Mouse (Mus musculus): ENCODE results near the gene Fam53b.
"Not testable (repeated sequence)": the region's sequence is repeated elsewhere in the genome, so short reads cannot be mapped to it uniquely, and the experiment has no call there.

Fam53b gene

DNA sequence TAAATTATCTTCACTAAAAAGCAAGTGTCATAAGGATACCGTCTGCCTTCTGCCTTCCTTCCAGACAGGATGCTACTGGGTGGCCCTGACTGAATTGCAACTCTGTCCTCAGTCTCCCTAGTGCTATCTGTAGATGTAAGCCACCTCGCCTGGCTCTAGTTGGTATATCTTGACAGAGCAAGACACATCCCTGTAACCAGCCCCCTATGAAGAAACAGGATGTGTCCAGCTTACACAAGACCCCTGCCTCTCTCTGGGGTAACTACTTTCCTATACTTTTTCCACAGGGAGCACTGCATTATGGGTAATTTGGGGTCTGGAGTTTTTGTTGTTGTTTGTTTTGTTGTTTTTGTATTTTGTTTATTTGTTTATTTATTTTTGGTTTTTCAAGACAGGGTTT lies 137.8 kb downstream of the Fam53b start:
- DNase-seq (ENCODE audit: low spot score) = no peak

DNA sequence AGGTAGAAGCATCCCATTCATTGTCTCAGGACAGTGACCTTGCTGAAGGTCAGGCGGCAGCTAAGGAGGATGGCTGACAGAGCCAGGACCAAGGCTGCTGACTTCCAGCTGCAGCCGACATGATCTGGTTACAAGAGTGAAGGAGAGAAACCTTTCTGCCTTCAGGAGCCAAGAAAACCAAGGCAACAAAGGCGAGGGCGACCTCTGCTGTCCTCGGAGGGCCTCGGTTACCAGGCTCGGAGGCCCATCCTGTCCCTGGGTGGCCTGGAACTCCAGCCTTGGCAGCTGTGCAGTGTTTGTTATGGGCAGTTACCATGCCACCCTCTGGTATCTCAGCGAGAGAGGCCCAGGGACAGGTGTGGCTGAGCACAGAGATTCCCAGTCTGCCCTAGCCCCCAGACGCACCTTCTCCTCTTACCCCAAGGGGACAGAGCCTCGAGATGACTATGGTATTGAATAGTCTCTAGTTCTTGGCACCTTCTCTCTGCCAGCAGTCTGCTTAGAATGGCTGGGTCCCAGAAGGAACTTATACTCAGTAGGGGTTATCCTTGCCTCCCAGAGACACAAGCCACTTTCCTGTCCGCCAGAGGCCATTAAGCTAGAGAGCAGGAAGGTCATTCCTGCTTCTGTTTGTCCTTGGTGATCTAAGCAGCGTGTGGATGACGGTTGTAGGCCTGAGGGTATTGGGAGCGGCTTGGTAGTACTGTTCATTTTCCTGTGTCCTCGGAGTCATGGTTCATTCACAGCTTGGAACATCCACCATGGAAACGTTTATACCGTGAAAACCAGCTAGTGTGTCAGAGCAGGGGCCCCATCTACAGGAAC lies 139.5 kb downstream of the Fam53b start:
- DNase-seq (ENCODE audit: low spot score) = no peak

DNA sequence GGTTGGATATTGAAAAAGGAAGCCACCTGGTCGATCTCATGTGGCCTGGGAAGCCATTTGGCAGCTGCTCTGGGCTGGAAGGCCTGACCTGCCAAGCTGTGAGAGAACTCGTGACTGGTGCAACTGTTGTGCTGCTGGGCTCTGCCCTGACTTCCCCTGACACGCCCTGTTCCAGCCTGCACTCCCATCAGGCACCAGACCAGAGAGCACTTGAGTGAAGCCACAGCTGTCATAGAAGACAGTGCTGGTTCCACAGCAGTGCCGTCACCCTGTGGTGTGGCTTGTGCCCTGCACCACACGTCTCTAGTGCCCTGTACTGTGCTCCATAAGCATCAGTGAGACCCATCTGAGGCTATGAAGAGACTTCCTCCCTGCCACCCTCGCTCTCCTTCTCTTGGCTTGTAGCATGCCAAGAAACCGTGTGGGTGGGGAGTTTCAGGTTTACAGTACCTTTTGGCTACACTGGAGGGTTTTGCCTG lies 141.2 kb downstream of the Fam53b start:
- no peak for DNase-seq (ENCODE audit: low spot score)

DNA sequence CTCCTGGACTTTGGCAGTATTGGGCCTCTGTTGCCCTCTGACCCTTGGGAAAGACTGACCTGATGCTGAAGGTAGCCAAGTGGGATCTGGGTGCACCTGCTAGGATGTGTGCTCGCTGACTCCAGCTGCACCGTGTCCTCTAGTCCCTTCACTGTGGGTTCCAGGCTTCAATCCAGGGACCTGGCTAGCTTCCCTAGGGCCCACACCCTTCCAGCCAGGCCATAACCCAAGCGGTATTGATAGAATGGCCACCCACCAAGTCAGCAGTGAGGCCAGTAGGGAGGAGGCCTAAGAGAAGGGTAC lies 142.9 kb downstream of the Fam53b start:
- DNase-seq (ENCODE audit: low spot score) = no peak

DNA sequence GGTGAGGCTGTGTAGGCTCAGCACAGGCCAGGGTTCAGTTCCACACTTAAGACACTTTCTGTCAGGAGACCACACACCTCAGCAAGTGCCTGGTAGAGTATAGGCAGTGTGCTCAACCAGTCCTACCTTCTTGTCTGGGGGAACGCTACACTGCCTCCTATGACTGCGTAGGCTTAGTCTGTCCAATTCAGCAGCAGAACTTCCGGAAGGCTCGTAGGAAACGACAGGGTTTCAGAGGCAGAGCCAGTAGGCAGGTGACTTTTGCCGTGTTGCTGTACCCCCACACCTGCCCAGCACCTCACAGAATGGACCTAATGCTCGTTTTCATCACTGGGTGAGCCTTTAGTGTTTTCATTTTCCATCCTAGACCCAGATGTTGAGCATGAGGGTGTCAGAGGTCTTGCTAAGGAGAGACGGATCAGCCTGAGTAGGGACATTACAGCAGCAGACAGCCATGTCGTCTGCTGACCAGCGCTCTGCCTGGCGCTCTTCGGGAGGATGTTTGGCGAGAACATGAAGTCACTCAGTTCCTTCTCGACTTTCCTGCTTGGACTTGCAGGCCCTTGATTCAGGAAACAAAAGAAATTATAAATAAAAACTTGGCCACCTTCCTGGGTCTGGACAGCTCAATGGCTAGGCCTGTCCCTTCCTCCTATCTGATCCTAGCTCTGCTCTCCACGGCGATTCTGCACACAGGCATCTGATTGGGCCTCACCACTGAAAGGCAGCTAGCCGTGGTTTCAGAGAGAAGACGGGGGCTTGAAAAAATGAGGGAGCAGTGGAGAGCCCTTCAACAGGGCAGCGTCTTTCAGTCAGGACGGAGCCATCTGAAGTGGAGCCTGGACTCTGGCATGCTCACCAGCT lies 143.5 kb downstream of the Fam53b start:
- no peak for DNase-seq (ENCODE audit: low spot score)

DNA sequence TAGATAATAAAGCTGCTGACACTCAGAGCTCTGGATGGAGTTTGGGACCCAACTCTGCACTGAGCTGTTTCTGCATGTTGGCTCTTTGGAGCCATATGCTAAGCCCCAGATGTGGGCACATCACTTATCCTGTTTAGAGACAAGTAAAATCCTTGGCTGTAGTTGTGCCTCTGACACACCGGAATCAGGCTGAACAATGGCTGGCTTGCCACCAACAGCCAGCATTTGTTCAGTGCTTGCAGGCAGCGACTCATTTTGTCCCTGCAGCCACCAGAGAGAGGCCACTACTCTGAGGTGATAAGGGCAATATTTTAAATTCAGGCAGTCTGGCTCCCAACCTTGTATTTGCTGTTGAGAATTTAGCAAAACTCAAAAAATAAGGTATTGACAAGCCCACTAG lies 145.1 kb downstream of the Fam53b start:
- DNase-seq (ENCODE audit: low spot score) = no peak

DNA sequence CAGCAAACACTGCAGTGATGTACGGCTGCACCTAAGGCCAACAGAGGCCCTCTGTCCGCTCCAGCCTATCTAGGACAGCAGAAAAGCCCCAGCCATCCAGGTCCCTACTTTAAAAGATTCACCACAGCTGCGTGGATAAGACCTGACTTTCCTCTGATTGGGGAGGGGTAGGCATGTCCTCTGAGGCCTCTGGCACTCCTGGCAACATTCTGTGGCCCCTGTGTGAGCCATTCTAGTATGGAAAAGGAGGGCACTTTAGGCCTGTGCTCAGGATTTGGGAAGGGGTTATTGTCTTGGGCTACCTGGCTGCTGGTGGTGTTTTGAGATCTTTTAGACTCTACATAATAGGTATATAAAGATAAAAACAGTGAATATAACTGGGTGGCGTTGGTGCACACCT lies 147.2 kb downstream of the Fam53b start:
- no peak for DNase-seq (ENCODE audit: low spot score)

DNA sequence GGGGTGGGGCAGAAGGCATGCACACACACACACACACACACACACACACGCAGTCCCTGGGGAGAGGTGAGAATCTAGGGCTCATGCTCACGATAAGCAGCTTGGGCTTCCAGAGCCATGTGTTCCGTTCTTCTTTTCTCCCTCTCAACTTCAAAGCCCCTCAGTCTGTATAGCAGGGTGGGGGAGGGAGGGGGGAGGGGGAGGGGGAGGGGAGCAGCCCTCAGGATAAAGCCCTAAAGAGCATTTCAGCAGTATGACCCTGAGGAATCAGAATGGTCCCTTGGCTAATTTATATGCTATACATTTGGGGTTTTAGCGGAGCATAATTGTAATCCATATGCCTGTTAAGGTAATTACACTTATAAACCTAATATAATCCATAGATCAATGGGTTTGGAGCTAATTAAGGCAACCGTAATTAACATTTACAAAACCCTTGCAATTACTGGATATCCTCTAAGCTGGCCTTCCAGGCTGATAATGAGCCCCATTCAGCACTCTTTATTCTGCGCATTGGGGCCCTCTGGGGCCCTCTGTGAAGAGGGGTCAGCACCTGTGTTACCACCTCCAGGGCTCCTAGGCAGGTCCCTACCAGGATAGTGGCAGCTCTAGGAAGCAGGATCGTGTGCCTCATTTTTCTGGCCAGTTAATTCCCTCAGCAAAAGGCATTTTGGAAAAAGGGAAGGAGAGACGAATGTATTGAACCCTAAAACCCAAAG lies 147.9 kb downstream of the Fam53b start:
- DNase-seq (ENCODE audit: low spot score) = no peak

DNA sequence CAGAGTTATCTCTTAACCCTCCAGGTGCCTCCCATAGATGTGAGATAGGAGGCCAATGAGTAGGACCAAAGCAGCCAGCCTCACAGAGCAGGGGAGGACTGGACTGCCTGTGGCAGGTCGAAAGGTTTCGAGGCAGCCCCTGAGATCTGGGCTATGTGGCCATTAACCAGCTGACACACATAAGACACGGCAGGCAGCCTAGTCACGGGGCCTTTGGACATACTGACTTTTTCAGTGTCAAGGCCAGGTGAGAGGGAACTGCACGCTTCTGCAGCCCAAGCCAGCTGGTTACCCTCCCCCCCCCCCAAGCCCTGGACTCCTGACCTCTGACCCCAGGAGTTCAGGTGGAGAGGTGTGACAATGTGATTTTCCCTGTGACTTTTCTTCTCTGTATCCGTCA lies 148.9 kb downstream of the Fam53b start:
- DNase-seq (ENCODE audit: low spot score) = no peak

DNA sequence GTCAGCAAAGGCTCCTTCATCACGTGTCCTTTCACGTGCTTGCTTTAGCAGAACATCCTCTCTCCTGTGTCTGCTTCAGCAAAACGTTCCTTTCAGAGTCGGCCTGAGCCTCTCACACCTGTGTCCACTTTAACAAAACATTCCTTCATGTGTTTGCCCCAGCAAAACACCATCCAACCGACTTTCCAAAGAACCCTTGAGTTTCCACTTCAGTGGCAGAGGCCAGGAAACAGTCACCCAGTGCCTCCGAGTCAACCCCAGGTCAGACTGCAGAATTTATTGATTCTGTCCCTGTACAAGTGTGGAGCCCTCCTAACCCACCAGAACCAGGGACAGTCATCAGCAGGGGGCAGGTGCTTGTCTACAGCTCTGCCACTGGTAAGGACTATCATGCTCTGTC lies 150.9 kb downstream of the Fam53b start:
- DNase-seq (ENCODE audit: low spot score) = not testable (repeated sequence)

Measured in c-Kit-positive CD71-positive TER-119-positive erythroid progenitor cells, embryonic 14.5 days (primary cell).